Mouse (Mus musculus) brain, adult 10 weeks (tissue): ENCODE measurements around the gene Med19. TPM values are rescaled to one million over a fixed set of nuclear protein-coding genes. Genes with fewer than 3 reads are reported as not detected.

Source experiments
- polyA plus RNA-seq: library from polyadenylated mRNA; stranded (reverse); fragments of 350-450 nt; fragmentation: Illumina TruSeq; extraction: RNeasy Lipid Tissue Mini Kit (QIAGEN cat#74804); gene quantifications from one replicate; pipeline ENCODE4 v1.2.3, GENCODE M21; 2015; ENCODE audit warnings: low read depth, low replicate concordance

The Med19 gene
- polyA plus RNA-seq = 42.9 TPM

DNA sequence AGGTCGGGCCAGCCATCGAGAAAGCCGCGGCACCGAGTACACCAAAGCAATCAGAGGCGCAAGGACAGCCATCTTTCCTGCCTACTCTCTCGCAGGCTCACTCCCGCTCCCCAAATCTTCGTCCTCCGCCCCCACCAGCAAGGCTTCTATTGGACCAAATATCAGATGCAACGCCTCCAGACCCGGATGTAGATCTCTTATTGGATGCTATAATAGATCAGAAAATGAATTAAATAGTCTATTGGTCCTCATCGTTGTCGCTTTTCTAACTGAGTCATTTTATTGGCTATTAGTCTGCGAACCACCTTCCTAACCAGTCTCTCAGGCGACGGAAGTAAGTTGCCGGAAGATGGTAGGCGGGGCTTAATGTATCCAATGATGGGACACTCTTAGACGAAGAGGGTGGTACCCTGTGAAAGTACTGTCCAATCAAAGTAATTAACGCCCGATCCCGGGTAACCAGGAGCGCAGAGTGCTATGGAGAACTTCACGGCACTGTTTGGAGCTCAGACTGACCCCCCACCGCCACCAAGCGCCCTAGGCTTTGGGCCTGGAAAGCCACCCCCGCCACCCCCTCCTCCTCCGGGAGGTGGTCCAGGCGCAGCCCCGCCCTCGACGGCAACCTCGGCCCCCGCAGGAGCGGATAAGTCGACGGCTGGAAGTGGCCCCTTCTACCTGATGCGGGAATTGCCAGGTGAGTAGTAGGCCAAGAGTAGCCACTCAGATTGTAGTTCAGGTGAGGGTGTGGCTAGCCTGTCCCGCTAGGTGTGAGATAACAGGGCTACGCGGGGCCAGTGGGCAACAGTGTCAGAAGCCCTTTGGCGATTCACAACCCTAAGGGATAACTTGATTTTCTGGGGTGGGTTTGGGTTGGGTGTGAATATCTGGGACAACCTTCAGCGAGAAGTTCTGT lies at the start of gene Med19, which contains the start of gene Gm28635:
Gene Med19 (plus strand): TSS at position 435 of the 913 bp plus-strand sequence.
Gene Gm28635 (minus strand): TSS at position 74 of the 913 bp plus-strand sequence.

GRCm38 (mm10) chr2:84650464-84651195 lies 27.6 kb upstream of the Med19 start, which contains the start of gene Ctnnd1:
Gene Ctnnd1, minus strand, starts transcription at chr2:84650765.

GRCm38 (mm10) chr2:84658806-84659205 lies 19.4 kb upstream of the Med19 start, which contains the start of gene Btbd18:
Gene Btbd18, plus strand, starts transcription at chr2:84659079.

GRCm38 (mm10) chr2:84670569-84670933 lies 7.7 kb upstream of the Med19 start, which contains the start of gene Selenoh:
Gene Selenoh, minus strand, starts transcription at chr2:84670770.

DNA sequence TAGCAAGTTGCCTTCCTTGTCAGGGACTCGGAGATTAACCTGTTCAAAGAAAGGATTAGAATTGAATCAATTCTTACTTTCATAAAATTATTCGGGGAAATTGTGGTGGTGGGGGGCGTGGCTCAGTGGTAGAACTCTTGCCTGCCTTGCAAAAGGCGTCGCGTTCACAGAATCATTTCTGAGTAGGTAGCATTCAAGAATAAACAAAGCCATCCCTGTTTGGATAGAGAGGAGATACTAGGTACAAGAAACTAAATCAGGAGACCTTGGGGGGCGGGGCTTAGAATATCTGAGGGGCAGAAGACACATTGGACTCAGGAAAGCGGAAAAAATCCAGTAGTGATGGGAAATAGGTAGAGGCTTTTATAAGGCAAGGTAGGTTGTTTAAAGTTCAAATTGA lies 814 bp downstream of the Med19 start, which contains the start of gene Tmx2:
Gene Tmx2 (minus strand): TSS at position 125 of the 400 bp plus-strand sequence.

DNA sequence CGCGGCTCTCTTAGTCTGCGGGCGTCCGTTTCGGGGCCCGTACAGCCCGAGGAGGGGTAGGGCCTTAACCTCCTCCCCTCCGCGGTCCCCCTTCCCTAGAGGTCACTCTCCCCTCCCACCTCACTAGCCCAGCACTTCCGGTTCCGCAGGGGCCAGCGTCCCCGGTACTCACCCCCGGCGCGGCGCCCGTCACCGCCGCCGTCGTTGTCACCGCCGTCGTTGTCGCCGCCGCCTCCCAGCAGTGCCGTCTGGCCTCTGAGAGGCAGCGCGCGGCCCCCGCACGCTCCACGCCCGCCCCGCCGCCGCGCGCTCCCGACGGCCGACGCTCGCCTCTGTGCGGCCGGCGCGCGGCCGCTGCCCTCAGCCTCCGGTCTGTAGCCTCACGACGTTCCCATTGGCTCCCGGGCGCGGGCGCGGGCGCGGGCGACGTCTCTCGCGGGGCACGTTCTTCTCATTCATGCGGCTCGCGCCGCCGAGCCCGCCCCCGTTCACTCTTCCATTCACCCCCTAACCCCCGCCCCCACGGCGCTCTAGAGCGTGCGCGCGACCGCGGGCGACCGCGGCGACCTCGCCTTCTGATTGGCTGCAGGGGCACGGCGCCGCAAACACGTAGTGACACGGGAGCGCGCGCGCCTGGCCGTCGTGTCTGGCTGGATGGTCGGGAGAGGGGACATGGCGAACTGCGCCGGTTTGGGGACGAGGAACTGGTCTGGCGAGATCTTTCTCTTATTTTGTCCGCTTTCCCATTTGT lies 36.8 kb downstream of the Med19 start, which contains the start of gene Zdhhc5:
Gene Zdhhc5 (minus strand): TSS at position 370 of the 751 bp plus-strand sequence.

DNA sequence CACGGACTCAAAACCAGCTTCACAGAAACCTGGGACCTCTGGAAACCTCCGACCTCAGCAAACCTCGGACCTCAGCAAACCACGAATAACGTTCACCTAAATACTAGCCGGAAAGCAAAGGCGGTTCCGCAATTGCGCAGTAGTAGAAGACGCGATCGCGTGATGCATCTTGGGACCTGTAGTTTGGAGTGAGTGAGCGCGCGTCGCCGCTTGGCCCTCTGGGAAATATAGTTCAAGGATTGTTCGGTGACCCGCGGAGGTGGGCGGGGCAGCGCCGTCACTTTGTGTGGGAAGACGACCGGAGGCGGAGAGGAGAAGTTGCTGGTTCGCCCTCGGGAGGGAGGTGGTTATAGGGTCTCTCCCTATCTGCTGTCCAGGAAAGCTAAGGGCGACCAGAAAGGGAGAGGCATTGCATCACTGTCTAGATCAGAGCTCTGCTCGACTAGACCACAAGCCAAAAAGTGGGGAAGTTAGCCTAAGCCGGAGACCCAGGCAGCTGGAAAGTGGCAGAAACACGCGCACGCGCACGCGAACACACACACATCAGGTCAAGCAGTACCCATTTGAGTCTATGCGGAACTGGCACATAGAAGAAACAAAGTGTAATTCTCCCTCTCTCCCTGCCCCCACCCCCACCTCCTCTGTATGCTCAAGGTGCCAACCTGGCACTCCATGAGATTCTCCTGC lies 49.1 kb downstream of the Med19 start, which contains the start of gene Clp1:
Gene Clp1 (minus strand): TSS at position 179 of the 687 bp plus-strand sequence.

DNA sequence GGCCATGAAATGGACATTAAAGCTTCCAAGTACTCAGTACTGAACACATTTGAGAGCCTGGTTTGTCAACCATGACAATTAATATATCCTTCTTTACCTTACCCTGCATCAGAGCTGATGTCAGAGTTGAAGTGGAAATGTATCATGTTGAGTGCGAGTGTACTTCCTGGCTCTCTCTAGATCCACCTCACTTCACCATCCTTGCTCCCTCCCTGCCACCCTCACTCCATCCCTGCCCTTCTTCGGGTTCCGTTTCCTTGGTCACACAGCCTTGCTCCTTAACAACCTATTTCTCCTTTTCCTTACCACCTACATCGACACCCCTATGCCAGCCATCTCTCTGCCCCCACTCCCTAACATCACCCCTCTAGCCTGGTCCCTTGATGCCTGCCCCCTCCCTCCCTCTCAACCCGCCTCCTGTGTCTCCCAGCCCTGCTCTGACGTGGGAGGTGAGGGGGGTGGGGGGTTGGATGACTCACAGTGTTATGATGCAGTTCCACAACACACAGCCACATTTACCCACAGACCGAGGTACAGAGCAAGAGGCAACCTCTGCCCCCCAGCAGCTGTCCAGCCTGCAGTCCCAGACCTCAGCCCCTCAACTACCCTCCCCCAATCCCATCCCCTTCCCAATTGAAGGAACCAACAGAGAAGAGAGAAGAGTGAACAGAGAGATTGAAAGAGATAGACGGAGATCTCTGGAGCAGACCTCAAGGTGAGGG lies 55.5 kb downstream of the Med19 start, which contains the start of gene Ypel4:
Gene Ypel4 (plus strand): TSS at position 480 of the 722 bp plus-strand sequence.

Other genes starting within 250 kb of the Med19 start
- 4.7 TPM for gene Tfpi, start 201.6 kb upstream of the Med19 start, polyA plus RNA-seq
- gene Ctnnd1, start 27.6 kb upstream of the Med19 start, polyA plus RNA-seq = 42.0 TPM
- not detected for gene Btbd18, start 19.3 kb upstream of the Med19 start, polyA plus RNA-seq
- gene Selenoh, start 7.6 kb upstream of the Med19 start, polyA plus RNA-seq = 53.2 TPM
- not detected for gene Gm28635, start 361 bp upstream of the Med19 start, polyA plus RNA-seq
- gene Tmx2, start 738 bp downstream of the Med19 start, polyA plus RNA-seq = 415 TPM
- gene Zdhhc5, start 36.8 kb downstream of the Med19 start, polyA plus RNA-seq = 32.1 TPM
- 10.1 TPM for gene Clp1, start 48.9 kb downstream of the Med19 start, polyA plus RNA-seq
- 87.0 TPM for gene Ypel4, start 55.7 kb downstream of the Med19 start, polyA plus RNA-seq
- 0.74 TPM for gene Gm19426, start 65.3 kb downstream of the Med19 start, polyA plus RNA-seq
- 9.7 TPM for gene Serping1, start 97.0 kb downstream of the Med19 start, polyA plus RNA-seq
- gene Ube2l6, start 120.4 kb downstream of the Med19 start, polyA plus RNA-seq = 10.6 TPM
- not detected for gene Smtnl1, start 144.2 kb downstream of the Med19 start, polyA plus RNA-seq
- gene Timm10, start 148.6 kb downstream of the Med19 start, polyA plus RNA-seq = 96.8 TPM
- gene Slc43a1, start 160.4 kb downstream of the Med19 start, polyA plus RNA-seq = not detected
- gene Rtn4rl2, start 208.3 kb downstream of the Med19 start, polyA plus RNA-seq = 36.4 TPM